Mouse (Mus musculus): Measurements from ENCODE around the gene Sec22a. TPM values are rescaled to one million over a fixed set of nuclear protein-coding genes. Genes with fewer than 3 reads are reported as not detected.

Sec22a gene
- polyA plus RNA-seq, 1 experiment from 2014 or later, result 43.6 TPM

DNA sequence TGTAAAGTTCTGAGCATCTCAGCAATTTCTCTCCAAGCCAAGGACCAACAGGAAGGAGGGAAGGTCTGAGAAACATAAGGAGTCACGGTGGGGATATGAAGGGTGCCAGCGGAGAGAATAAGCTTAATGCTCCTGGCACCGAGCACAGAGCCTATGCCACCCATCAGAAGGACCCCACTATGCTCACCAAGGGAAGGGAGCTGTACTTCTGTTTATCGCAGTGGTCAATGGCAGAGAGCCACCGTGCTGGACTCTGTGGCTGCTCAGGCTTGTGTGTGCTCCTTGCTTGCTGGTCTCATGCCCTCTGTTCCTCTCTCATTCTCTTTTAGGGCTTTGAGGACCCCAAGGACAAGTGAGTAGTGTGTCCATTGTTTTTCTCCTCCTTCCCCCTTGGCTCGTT, 85.6 kb downstream of the Sec22a start:
- H3K4me1 ChIP-seq (replicated peaks), result peaks cover 13% of the 10 kb centered on the region
- peaks cover 46% of the 10 kb centered on the region for H3K36me3 ChIP-seq
- no peak overlapping the region for H3K27ac ChIP-seq
- H3K4me3 ChIP-seq, result no peak overlapping the region
- ATAC-seq (ENCODE audit: low FRiP score), result no peak
- H3K4me2 ChIP-seq, result no peak overlapping the region
- H3K9ac ChIP-seq, result no peak overlapping the region
- H3K27me3 ChIP-seq, result 0 out of 2 replicates have a peak, but pooled peaks cover 8% of the 10 kb centered on the region
- no peaks in the 10 kb centered on the region for H3K9me3 ChIP-seq
- WGBS, result 75% methylated on average over 6 of the region's 6 CpGs

DNA sequence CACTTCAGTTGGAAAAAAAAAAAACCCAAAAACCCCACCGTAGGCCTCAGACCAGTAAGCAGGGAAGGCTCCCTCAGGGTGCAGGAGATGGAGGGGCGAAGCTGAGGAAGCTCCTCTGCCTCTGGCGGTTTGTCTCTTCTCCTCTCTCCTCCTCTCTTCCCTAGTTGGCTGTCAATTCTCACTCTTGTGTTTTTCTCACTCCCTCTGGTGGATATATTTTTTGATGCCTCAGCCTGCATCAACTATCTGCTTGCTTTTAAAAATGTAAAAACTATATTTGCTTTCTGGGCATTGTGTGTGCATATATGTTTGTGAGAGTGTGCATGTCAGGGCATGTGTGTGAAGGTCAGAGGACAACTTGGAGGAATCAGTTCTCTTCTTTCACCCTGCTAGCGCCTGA, 91.3 kb downstream of the Sec22a start:
- ATAC-seq (ENCODE audit: low FRiP score), result no peak
- H3K27me3 ChIP-seq, result 0 out of 2 replicates have a peak, but pooled peaks cover 8% of the 10 kb centered on the region
- H3K9ac ChIP-seq, result no peak overlapping the region
- peaks cover 17% of the 10 kb centered on the region for H3K36me3 ChIP-seq
- no peak overlapping the region for H3K27ac ChIP-seq
- no peaks in the 10 kb centered on the region for H3K9me3 ChIP-seq
- H3K4me3 ChIP-seq, result no peak overlapping the region
- 37% methylated on average over 4 of the region's 4 CpGs for WGBS
- H3K4me1 ChIP-seq (replicated peaks), result peaks cover 12% of the 10 kb centered on the region
- no peak overlapping the region for H3K4me2 ChIP-seq

DNA sequence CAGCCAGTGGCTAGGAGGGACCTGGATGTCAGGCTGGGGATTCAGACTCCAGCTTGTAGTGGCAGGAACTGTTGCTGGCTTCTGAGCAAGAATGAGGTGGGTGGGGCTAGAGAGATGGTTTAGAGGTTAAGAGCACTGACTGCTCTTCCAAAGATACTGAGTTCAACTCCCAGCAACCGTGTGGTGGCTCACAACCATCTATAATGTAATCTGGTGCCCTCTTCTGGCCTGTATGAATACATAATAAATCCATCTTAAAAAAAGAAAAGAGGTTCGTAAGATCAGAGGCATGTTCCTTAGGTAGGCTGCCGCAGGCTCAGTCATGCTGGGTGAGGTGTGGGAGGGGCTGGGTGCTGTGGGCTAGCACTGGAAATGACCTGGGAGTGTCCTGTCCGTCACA, 92.1 kb downstream of the Sec22a start:
- H3K27ac ChIP-seq, result no peak overlapping the region
- no peak overlapping the region for H3K9ac ChIP-seq
- H3K4me1 ChIP-seq (replicated peaks), result peaks cover 12% of the 10 kb centered on the region
- 0 out of 2 replicates have a peak, but pooled peaks cover 8% of the 10 kb centered on the region for H3K27me3 ChIP-seq
- ATAC-seq (ENCODE audit: low FRiP score), result no peak
- no peak overlapping the region for H3K4me3 ChIP-seq
- peaks cover 17% of the 10 kb centered on the region for H3K36me3 ChIP-seq
- no peaks in the 10 kb centered on the region for H3K9me3 ChIP-seq
- no peak overlapping the region for H3K4me2 ChIP-seq
- 52% methylated on average over 4 of the region's 4 CpGs for WGBS

DNA sequence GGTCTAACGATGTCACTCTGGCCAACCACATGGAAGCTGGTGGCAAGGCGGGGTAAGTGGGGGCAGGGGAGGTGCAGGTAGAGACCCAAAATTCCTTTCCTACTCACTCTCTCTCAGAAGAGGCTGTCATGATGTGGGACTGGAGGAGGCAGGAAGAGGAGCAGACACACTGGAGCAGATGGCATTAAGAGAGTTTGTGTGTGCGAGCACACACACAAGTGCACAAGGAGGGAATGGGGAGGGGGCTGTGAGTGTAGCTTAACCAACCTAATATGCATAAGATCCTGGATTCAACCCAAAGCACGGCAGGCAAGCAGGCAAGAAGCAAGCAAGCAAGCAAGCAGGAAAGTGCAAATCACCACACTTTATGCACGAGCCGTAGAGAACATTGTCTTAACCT, 92.8 kb downstream of the Sec22a start:
- H3K4me3 ChIP-seq, result no peak overlapping the region
- 0 out of 2 replicates have a peak, but pooled peaks cover 8% of the 10 kb centered on the region for H3K27me3 ChIP-seq
- peak; percentile 6; the same call in 1 of the 2 replicates for ATAC-seq (ENCODE audit: low FRiP score)
- peaks cover 17% of the 10 kb centered on the region for H3K36me3 ChIP-seq
- no peak overlapping the region for H3K4me2 ChIP-seq
- WGBS, result 77% methylated on average over 6 of the region's 6 CpGs
- H3K4me1 ChIP-seq (replicated peaks), result peaks cover 8% of the 10 kb centered on the region
- H3K9me3 ChIP-seq, result no peaks in the 10 kb centered on the region
- no peak overlapping the region for H3K27ac ChIP-seq
- no peak overlapping the region for H3K9ac ChIP-seq

DNA sequence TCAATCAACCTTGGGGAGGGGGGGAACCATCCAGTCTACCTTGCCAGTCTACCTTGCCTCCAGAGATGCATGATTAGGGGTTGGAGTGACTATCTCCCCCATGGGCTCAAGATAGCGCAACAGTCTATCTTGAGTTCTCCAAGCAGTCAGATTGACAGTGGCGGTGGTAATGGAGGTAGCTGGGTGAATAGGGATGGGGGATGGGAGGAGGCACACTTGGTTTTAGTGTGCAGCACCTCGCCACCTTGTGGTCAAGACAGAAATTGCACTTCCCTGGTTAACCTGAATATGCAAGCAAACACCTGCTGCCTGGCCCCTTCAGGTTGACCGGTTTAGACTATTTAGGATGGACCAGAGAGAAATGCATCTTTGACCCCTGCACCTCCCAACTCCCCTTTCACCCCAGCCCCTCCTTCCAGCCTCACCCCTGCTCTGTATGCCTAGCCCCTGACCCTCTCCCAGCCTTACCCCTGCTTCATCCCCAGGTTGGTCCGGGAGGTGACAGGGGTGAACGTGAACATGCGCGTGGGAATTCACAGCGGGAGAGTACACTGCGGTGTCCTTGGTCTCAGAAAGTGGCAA, 93.3 kb downstream of the Sec22a start:
- H3K9me3 ChIP-seq, result no peaks in the 10 kb centered on the region
- ATAC-seq (ENCODE audit: low FRiP score), result peak; percentile 54
- 0 out of 2 replicates have a peak, but pooled peaks cover 8% of the 10 kb centered on the region for H3K27me3 ChIP-seq
- H3K9ac ChIP-seq, result no peak overlapping the region
- peaks cover 17% of the 10 kb centered on the region for H3K36me3 ChIP-seq
- H3K27ac ChIP-seq, result no peak overlapping the region
- WGBS, result 38% methylated on average over 10 of the region's 10 CpGs
- H3K4me3 ChIP-seq, result no peak overlapping the region
- peaks cover 7% of the 10 kb centered on the region for H3K4me1 ChIP-seq (replicated peaks)
- no peak overlapping the region for H3K4me2 ChIP-seq

Other genes with a start within 250 kb of the Sec22a start
- gene Adcy5, start 209.0 kb downstream of the Sec22a start, polyA plus RNA-seq (2015; fragmentation: Nextera tagmentation; extraction: Ambion mirVana), result 5.0 and 5.6 TPM in 2 replicates
- 15.4 and 17.1 TPM in 2 replicates for gene Pdia5, start 127.0 kb upstream of the Sec22a start, polyA plus RNA-seq (2015; fragmentation: Nextera tagmentation; extraction: Ambion mirVana)
- 26.2 and 29.3 TPM in 2 replicates for gene Sema5b, start 177.2 kb upstream of the Sec22a start, polyA plus RNA-seq (2015; fragmentation: Nextera tagmentation; extraction: Ambion mirVana)

All from hindbrain, embryonic 13.5 days (tissue).